Mouse (Mus musculus) embryonic fibroblast, embryonic 13.5 days (primary cell): Measurements from ENCODE around the gene Gng7.

Experiments used
- CTCF ChIP-seq: IDR thresholded peaks from 2 replicates; pipeline ENCODE4 v1.5.1; 2011; ENCODE audit warnings: mild to moderate bottlenecking, control low read depth, low read length, moderate library complexity, borderline replicate concordance; ENCODE audit not compliant: insufficient read depth
- POLR2A ChIP-seq: IDR thresholded peaks from 2 replicates; pipeline ENCODE4 v1.6.1; 2011; ENCODE audit warnings: low read depth, mild to moderate bottlenecking, control low read depth, low read length, moderate library complexity

GRCm38 (mm10) chr10:81007240-81007639 lies 7.5 kb downstream of the Gng7 start:
- no peak for TF ChIP-seq CTCF
- TF ChIP-seq POLR2A: no peak
